Mouse (Mus musculus): ENCODE measurements around the gene Pold3. TPM values are rescaled to one million over a fixed set of nuclear protein-coding genes. Genes with fewer than 3 reads are reported as not detected.

Gene Pold3
- polyA plus RNA-seq (2016; fragmentation: Nextera tagmentation; extraction: Ambion mirVana) = 64.9 and 70.2 TPM in 2 replicates

DNA sequence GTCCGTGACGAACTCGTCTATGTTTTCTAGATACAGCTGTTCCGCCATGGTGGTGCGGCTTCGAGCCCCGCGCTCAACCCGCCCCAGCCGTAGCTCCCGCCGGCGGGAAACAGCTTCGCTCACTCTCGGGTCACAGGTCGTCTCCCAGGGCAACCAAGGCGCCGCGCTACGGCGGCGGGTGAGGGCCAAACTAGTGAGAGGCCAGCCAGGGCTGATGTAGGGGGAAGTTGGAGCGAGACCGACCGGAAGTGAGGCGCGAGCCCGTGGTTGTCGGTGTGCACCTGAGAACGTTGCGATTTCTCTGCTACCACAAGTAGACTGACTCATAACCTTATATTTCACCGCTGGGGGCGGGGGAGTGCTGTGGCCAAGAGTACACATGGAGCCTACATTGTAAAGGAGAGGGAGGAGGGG is at the start of gene Pold3:
Pold3 (minus strand) TSS at position 190 of the 414 bp plus-strand sequence.
- peak within 1 kb of the TSS; percentile 89 for H3K27ac ChIP-seq
- peaks cover 13% of the 10 kb centered on the region for H3K4me1 ChIP-seq
- peaks cover 24% of the 10 kb centered on the region for H3K36me3 ChIP-seq
- no peaks in the 10 kb centered on the region for H3K9me3 ChIP-seq (replicated peaks)
- H3K9ac ChIP-seq = peak within 1 kb of the TSS; percentile 86
- peak; percentile 97 for ATAC-seq (ENCODE audit: low FRiP score)
- WGBS = under 1% methylated on average over 33 of the region's 33 CpGs
- H3K4me3 ChIP-seq = peak within 1 kb of the TSS; percentile 98
- no peaks in the 10 kb centered on the region for H3K27me3 ChIP-seq
- peak within 1 kb of the TSS; percentile 77 for H3K4me2 ChIP-seq (replicated peaks)

DNA sequence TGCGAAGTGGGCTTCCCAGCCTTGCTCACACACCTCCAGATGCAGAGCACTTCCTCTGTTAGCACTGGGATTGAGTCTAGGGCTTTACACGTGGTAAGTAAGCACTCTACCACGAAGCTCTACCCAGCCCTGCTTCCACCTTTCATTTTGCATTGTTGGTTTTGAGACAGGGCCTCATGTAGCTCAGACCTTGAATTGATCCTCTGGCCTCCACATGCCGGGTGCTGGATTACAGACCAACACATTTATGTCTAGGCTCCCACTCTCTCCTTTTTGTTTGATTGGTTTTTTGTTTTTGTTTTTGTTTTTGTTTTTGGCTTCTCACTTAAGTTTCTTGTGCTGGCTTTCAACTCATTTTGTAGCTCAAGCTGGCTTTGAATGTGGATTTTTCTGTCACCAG is 49.4 kb upstream of the Pold3 start:
- no peak overlapping the region for H3K4me2 ChIP-seq (replicated peaks)
- H3K4me1 ChIP-seq = no peaks in the 10 kb centered on the region
- WGBS = 65% methylated on average over 4 of the region's 4 CpGs
- H3K27ac ChIP-seq = no peak overlapping the region
- no peaks in the 10 kb centered on the region for H3K9me3 ChIP-seq (replicated peaks)
- H3K9ac ChIP-seq = no peak overlapping the region
- H3K4me3 ChIP-seq = no peak overlapping the region
- H3K27me3 ChIP-seq = peaks cover 3% of the 10 kb centered on the region; the same call in 1 of the 2 replicates
- ATAC-seq (ENCODE audit: low FRiP score) = no peak
- no peaks in the 10 kb centered on the region for H3K36me3 ChIP-seq

- H3K9me3 ChIP-seq (replicated peaks) = no peaks in the 10 kb centered on the region
- no peaks in the 10 kb centered on the region for H3K36me3 ChIP-seq
- ATAC-seq (ENCODE audit: low FRiP score) = no peak
- 85% methylated on average over 11 of the region's 11 CpGs for WGBS
- no peak overlapping the region for H3K27ac ChIP-seq
- H3K4me1 ChIP-seq = no peaks in the 10 kb centered on the region
- H3K4me2 ChIP-seq (replicated peaks) = no peak overlapping the region
- no peak overlapping the region for H3K4me3 ChIP-seq
- no peak overlapping the region for H3K9ac ChIP-seq
- H3K27me3 ChIP-seq = no peaks in the 10 kb centered on the region
Measured at GRCm38 (mm10) chr7:100168654-100169053, 47.3 kb upstream of the Pold3 start.

DNA sequence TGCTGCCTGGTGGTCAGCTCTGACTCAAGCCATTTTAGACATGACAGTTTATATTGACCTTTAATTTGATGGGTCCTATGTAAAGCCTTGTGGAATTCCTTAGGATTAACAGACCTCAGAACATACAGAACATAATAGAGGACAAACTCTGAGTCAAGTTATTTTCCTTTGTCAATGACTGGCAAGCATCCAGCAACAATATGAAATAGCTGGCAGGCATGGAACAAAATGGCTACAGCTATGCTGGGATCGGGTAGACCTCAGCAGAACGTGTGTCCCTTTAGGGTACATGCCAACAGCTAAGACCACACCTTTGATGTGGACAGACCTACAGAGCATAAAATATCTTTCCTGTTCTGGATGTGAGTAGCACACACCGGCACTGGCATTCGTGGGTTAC is 42.1 kb upstream of the Pold3 start:
- Histone ChIP-seq H3K4me3 (no peak overlapping the region), H3K4me1 (peaks cover 6% of the 10 kb centered on the region), H3K9ac (no peak overlapping the region), H3K27ac (no peak overlapping the region), H3K9me3 (replicated peaks) (no peaks in the 10 kb centered on the region), H3K4me2 (replicated peaks) (no peak overlapping the region), H3K36me3 (no peaks in the 10 kb centered on the region), H3K27me3 (no peaks in the 10 kb centered on the region)
- no peak for ATAC-seq (ENCODE audit: low FRiP score)
- 89% methylated on average over 4 of the region's 4 CpGs for WGBS

DNA sequence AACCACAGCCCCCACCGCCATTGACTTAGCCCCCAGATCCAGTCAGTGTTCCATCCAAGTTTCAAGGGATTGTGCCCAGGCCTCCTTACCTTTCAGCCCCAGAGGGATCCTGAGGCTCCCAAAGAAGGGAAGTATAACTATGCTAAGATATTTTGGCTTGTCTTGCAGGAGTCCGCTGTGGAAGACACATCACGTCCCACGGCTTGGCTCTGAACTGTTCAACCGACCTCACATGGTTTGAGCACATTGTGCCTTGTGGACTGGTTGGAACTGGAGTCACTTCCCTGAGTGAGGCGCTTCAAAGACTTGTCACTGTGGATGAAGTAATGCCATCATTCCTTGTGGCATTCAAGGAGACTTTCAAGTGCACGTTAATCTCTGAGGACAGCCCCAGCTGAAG is 38.6 kb upstream of the Pold3 start:
- peaks cover 6% of the 10 kb centered on the region for H3K4me1 ChIP-seq
- H3K9ac ChIP-seq = peak overlapping the region; percentile 78
- no peaks in the 10 kb centered on the region for H3K9me3 ChIP-seq (replicated peaks)
- ATAC-seq (ENCODE audit: low FRiP score) = peak; percentile 5; the same call in 1 of the 2 replicates
- H3K4me3 ChIP-seq = peak overlapping the region; percentile 73
- no peaks in the 10 kb centered on the region for H3K36me3 ChIP-seq
- 79% methylated on average over 7 of the region's 7 CpGs for WGBS
- peak overlapping the region; percentile 78 for H3K4me2 ChIP-seq (replicated peaks)
- H3K27me3 ChIP-seq = peaks cover 10% of the 10 kb centered on the region; the same call in 1 of the 2 replicates
- H3K27ac ChIP-seq = peak overlapping the region; percentile 88

DNA sequence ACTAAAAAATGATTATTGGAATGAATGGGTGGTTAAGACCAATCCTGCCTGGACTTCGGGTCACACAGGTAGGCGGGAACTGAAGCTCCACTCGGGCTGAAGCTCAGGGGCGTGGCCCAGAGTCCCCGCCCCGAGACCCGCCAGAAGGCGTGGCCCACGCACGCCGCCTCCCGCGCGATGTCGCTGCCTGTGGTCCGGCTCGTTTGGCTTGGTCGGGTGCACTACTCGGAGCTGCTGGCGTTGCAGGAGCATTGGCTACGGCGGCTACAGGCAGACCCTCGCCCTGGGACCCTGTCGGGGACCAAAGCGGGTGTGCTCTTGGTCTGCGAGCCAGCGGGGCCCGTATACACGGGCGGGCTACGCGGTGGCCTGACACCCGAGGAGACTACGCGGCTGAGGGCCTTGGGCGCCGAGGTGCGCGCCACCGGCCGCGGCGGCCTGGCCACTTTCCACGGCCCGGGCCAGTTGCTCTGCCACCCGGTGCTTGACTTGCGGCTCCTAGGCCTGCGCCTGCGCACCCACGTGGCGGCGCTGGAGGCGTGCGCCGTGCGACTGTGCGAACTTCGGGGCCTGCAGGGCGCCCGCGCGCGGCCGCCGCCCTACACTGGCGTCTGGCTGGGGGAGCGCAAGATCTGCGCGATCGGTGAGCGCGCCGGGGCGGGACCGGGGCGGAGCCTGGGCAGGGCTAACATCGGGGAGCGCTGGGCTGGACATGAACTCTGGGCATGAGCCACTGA is 37.9 kb upstream of the Pold3 start, which contains the start of gene Lipt2:
Lipt2 (plus strand) TSS at position 173 of the 737 bp plus-strand sequence.
- under 1% methylated on average over 64 of the region's 78 CpGs for WGBS
- peak within 1 kb of the TSS; percentile 88 for H3K27ac ChIP-seq

DNA sequence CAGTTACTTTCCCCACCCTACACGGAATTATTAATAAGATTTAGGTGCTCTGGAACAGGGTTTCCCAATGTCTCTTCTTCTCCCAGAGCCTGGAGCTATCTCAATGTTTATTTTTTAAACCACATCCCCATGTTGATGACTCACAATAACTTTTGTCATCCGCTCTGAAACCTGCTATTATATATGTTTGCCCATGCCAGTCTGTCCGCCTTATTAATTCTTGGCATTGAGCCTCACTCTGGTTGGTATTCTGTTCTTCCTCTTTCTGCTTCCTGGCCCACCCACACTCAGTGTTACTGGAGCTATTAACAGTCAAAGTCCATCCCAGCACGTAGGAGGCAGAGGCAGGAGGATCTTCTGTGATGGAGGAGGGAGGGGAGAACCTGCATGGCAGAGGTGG is 36.3 kb upstream of the Pold3 start:
- Histone ChIP-seq H3K36me3 (no peaks in the 10 kb centered on the region), H3K4me3 (no peak overlapping the region), H3K4me2 (replicated peaks) (no peak overlapping the region), H3K27ac (no peak overlapping the region), H3K9me3 (replicated peaks) (no peaks in the 10 kb centered on the region), H3K4me1 (peaks cover 6% of the 10 kb centered on the region), H3K9ac (no peak overlapping the region), H3K27me3 (peaks cover 10% of the 10 kb centered on the region; the same call in 1 of the 2 replicates)
- 77% methylated on average over 4 of the region's 4 CpGs for WGBS
- no peak for ATAC-seq (ENCODE audit: low FRiP score)

More for the DNA sequence above, 37.9 kb upstream of the Pold3 start, which contains the start of gene Lipt2:
- Histone ChIP-seq H3K27me3 (peaks cover 10% of the 10 kb centered on the region; the same call in 1 of the 2 replicates), H3K4me2 (replicated peaks) (peak within 1 kb of the TSS; percentile 78), H3K4me1 (peaks cover 6% of the 10 kb centered on the region), H3K9ac (peak within 1 kb of the TSS; percentile 78), H3K4me3 (peak within 1 kb of the TSS; percentile 73), H3K36me3 (no peaks in the 10 kb centered on the region), H3K9me3 (replicated peaks) (no peaks in the 10 kb centered on the region)
- ATAC-seq (ENCODE audit: low FRiP score) = peak; percentile 99

GRCm38 (mm10) chr7:100150626-100151025 is 29.3 kb upstream of the Pold3 start:
- WGBS = 81% methylated on average over 11 of the region's 11 CpGs
- Histone ChIP-seq H3K9ac (no peak overlapping the region), H3K36me3 (no peaks in the 10 kb centered on the region), H3K4me2 (replicated peaks) (no peak overlapping the region), H3K27me3 (no peaks in the 10 kb centered on the region), H3K27ac (no peak overlapping the region), H3K4me3 (no peak overlapping the region), H3K4me1 (no peaks in the 10 kb centered on the region), H3K9me3 (replicated peaks) (no peaks in the 10 kb centered on the region)
- no peak for ATAC-seq (ENCODE audit: low FRiP score)

- Histone ChIP-seq H3K4me1 (no peaks in the 10 kb centered on the region), H3K27ac (no peak overlapping the region), H3K36me3 (no peaks in the 10 kb centered on the region), H3K4me3 (no peak overlapping the region), H3K9me3 (replicated peaks) (no peaks in the 10 kb centered on the region), H3K27me3 (no peaks in the 10 kb centered on the region), H3K9ac (no peak overlapping the region), H3K4me2 (replicated peaks) (no peak overlapping the region)
- 50% methylated on average over 10 of the region's 10 CpGs for WGBS
- ATAC-seq (ENCODE audit: low FRiP score) = no peak
Measured at GRCm38 (mm10) chr7:100150086-100150485, 28.7 kb upstream of the Pold3 start.

- H3K9me3 ChIP-seq (replicated peaks) = no peaks in the 10 kb centered on the region
- no peak overlapping the region for H3K9ac ChIP-seq
- no peak for ATAC-seq (ENCODE audit: low FRiP score)
- H3K27me3 ChIP-seq = 0 out of 2 replicates have a peak, but pooled peaks cover 4% of the 10 kb centered on the region
- no peak overlapping the region for H3K4me3 ChIP-seq
- no peaks in the 10 kb centered on the region for H3K4me1 ChIP-seq
- WGBS = 94% methylated on average over 4 of the region's 4 CpGs
- no peaks in the 10 kb centered on the region for H3K36me3 ChIP-seq
- no peak overlapping the region for H3K4me2 ChIP-seq (replicated peaks)
- no peak overlapping the region for H3K27ac ChIP-seq
Measured at GRCm38 (mm10) chr7:100148586-100148985, 27.2 kb upstream of the Pold3 start.

DNA sequence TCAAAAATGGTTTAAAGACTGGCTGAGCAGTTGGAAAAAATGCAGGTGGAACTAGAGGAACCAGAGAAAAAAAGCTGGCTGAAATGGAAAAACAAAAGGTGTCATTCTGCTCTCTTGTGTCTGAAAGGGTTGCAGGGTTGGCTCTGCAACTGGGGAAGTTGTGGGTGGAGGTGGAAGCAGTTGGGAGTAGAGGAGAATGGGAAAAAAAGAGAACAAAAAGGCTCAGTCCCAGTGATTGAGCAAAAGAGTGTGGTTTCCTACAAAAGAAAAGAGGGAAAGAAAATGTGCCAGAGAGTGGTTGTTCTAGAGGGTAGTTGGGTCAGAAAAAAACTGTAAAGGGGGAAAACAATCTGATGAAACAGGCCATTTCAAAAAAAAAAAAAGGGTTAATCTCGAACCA is 19.2 kb upstream of the Pold3 start:
- no peak overlapping the region for H3K9ac ChIP-seq
- H3K9me3 ChIP-seq (replicated peaks) = no peaks in the 10 kb centered on the region
- H3K27ac ChIP-seq = no peak overlapping the region
- H3K4me2 ChIP-seq (replicated peaks) = no peak overlapping the region
- no peaks in the 10 kb centered on the region for H3K4me1 ChIP-seq
- 0 out of 2 replicates have a peak, but pooled peaks cover 4% of the 10 kb centered on the region for H3K27me3 ChIP-seq
- H3K36me3 ChIP-seq = no peaks in the 10 kb centered on the region
- 64% methylated on average over 1 of the region's 1 CpGs for WGBS
- no peak overlapping the region for H3K4me3 ChIP-seq
- no peak for ATAC-seq (ENCODE audit: low FRiP score)

GRCm38 (mm10) chr7:100138075-100138474 is 16.7 kb upstream of the Pold3 start:
- ATAC-seq (ENCODE audit: low FRiP score) = no peak
- 95% methylated on average over 4 of the region's 4 CpGs for WGBS

GRCm38 (mm10) chr7:100137038-100137437 is 15.7 kb upstream of the Pold3 start:
- H3K9ac ChIP-seq = no peak overlapping the region
- H3K4me2 ChIP-seq (replicated peaks) = no peak overlapping the region
- no peaks in the 10 kb centered on the region for H3K27me3 ChIP-seq
- H3K27ac ChIP-seq = no peak overlapping the region
- no peak overlapping the region for H3K4me3 ChIP-seq
- H3K36me3 ChIP-seq = no peaks in the 10 kb centered on the region
- no peaks in the 10 kb centered on the region for H3K9me3 ChIP-seq (replicated peaks)
- 87% methylated on average over 9 of the region's 9 CpGs for WGBS
- no peaks in the 10 kb centered on the region for H3K4me1 ChIP-seq
- ATAC-seq (ENCODE audit: low FRiP score) = no peak

More at GRCm38 (mm10) chr7:100138075-100138474, 16.7 kb upstream of the Pold3 start:
- Histone ChIP-seq H3K4me3 (no peak overlapping the region), H3K4me1 (no peaks in the 10 kb centered on the region), H3K27ac (no peak overlapping the region), H3K27me3 (no peaks in the 10 kb centered on the region), H3K9me3 (replicated peaks) (no peaks in the 10 kb centered on the region), H3K4me2 (replicated peaks) (no peak overlapping the region), H3K9ac (no peak overlapping the region), H3K36me3 (no peaks in the 10 kb centered on the region)
